Mouse (Mus musculus) stomach, embryonic 15.5 days (tissue): ENCODE measurements around the gene Mrpl46. TPM values are rescaled to one million over a fixed set of nuclear protein-coding genes. Genes with fewer than 3 reads are reported as not detected.

Experiments used
- ATAC-seq: fragments of 200-750 bp; cut with Nextera tagmentation; 2 replicates; pipeline ENCODE4 v1.8.0; 2017; ENCODE audit warnings: low read depth, moderate number of reproducible peaks, moderate TSS enrichment; ENCODE audit not compliant: insufficient read depth, low FRiP score
- H3K27ac ChIP-seq: fragments of 300-500 bp; sonication (generic); 2 replicates; pipeline ENCODE4 v1.5.1; 2015; ENCODE audit warnings: mild to moderate bottlenecking, inconsistent platforms
- H3K27me3 ChIP-seq: fragments of 300-500 bp; sonication (generic); replicated peaks from 2 replicates; pipeline ENCODE4 v1.6.1; 2015; ENCODE audit warnings: inconsistent platforms
- H3K36me3 ChIP-seq: fragments of 300-500 bp; sonication (generic); 2 replicates; pipeline ENCODE4 v1.6.1; 2015; ENCODE audit warnings: inconsistent platforms
- H3K4me1 ChIP-seq: fragments of 300-500 bp; sonication (generic); 2 replicates; pipeline ENCODE4 v1.6.1; 2015; ENCODE audit warnings: inconsistent platforms
- H3K4me2 ChIP-seq: fragments of 300-500 bp; sonication (generic); 2 replicates; pipeline ENCODE4 v1.6.1; 2015; ENCODE audit warnings: mild to moderate bottlenecking, inconsistent platforms
- H3K4me3 ChIP-seq: fragments of 300-500 bp; sonication (generic); replicated peaks from 2 replicates; pipeline ENCODE4 v1.5.1; 2015; ENCODE audit warnings: inconsistent platforms
- H3K9ac ChIP-seq: fragments of 300-500 bp; sonication (generic); 2 replicates; pipeline ENCODE4 v1.6.1; 2015; ENCODE audit warnings: inconsistent platforms
- H3K9me3 ChIP-seq: fragments of 300-500 bp; sonication (generic); 2 replicates; pipeline ENCODE4 v1.6.1; 2016; ENCODE audit warnings: inconsistent platforms
- WGBS: fragments of 180-500 bp; shearing (Covaris S2); methylation state at CpG from one replicate; pipeline ENCODE4 v1.1.7; 2015; 5-methylcytosine and 5-hydroxymethylcytosine counted together
- polyA plus RNA-seq: library from polyadenylated mRNA; unstranded; fragments of >200 nt; fragmentation: Nextera tagmentation; extraction: Ambion mirVana; gene quantifications from 2 replicates; pipeline ENCODE4 v1.2.1, GENCODE M21; 2015

Mrpl46 gene
- polyA plus RNA-seq, 1 experiment from 2014 or later, result 64.8 TPM

- no peak for ATAC-seq
- Histone ChIP-seq H3K9me3 (no peaks in the 10 kb centered on the region), H3K36me3 (no peaks in the 10 kb centered on the region), H3K9ac (no peak overlapping the region), H3K27ac (no peak overlapping the region), H3K4me2 (no peak overlapping the region), H3K4me1 (no peaks in the 10 kb centered on the region), H3K4me3 (no peak overlapping the region), H3K27me3 (no peaks in the 10 kb centered on the region)
- WGBS, result 80% methylated on average over 3 of the region's 3 CpGs
Measured at GRCm38 (mm10) chr7:78796624-78797023, 13.3 kb upstream of the Mrpl46 start.

DNA sequence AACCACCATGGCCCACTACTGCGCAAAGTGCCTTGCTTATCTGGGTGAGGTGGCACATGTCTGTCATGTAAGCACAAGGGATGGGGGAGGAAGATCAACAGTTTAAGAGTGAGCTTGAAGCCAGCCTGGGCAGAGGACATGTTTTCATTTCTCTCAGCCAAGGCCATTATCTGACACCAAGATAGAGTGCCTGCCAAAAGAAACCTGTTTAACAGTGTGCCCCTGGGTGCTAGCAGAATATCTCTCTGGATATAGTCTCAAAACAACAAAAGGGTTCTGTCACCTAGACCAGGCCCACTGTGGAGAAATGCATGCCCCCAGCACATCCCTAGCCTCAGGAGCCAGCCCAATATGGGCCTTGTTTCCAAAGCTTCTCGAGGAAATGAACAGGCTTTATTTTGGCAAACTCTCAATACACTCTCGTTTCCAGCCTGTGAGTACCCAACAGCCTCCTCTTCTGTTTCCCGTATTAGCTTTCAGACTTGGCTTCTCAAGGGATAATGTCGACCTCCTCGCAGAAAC is 11.3 kb upstream of the Mrpl46 start:
- H3K4me3 ChIP-seq, result no peak overlapping the region
- no peak overlapping the region for H3K27ac ChIP-seq
- peaks cover 10% of the 10 kb centered on the region for H3K36me3 ChIP-seq
- H3K4me2 ChIP-seq, result no peak overlapping the region
- 68% methylated on average over 6 of the region's 6 CpGs for WGBS
- H3K4me1 ChIP-seq, result no peaks in the 10 kb centered on the region
- no peak for ATAC-seq
- no peak overlapping the region for H3K9ac ChIP-seq
- H3K9me3 ChIP-seq, result no peaks in the 10 kb centered on the region
- no peaks in the 10 kb centered on the region for H3K27me3 ChIP-seq

GRCm38 (mm10) chr7:78793895-78794570 is 10.7 kb upstream of the Mrpl46 start:
- Histone ChIP-seq H3K27me3 (no peaks in the 10 kb centered on the region), H3K9me3 (no peaks in the 10 kb centered on the region), H3K4me2 (no peak overlapping the region), H3K4me3 (no peak overlapping the region), H3K27ac (no peak overlapping the region), H3K9ac (no peak overlapping the region), H3K4me1 (no peaks in the 10 kb centered on the region), H3K36me3 (peaks cover 11% of the 10 kb centered on the region)
- ATAC-seq, result no peak
- 80% methylated on average over 13 of the region's 13 CpGs for WGBS

DNA sequence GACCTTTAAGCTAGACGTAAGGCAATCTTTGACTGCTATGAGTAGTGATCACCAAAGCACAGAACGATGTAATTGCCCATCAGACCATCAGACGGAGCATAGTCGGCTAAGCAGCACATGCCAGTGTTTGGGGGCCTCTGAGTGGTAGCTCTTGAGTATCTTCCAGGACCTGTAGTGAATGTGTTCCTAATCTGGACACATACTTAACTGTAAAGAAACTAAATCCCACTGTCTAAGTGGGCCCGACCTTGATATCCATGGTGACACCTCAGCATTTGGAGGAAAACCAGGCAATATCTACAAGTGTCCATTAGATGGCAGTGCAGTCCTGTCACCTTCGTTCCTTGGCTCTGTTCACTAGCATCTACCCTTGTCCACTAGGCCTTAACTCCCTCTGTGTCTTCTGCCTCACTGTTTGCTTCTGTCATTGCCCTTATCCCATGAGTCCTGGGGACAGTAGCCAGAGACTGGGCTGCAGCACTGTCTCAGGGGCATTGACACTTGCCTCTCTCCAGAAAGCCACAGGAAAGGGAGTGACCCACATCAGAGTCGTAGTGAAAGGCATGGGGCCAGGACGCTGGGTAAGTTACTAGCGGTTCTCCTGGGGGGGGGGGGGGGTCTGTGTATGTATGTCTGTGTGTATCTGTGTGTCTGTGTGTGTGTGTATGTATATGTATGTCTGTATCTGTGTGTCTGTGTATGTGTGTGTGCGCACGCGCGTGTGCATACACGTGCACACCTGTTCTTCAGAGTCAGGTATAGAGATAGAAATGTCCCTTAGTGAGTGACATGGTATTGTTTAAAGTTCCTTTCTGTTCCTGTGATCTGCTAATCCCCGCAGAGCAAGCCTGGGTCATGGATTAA is 8.3 kb upstream of the Mrpl46 start:
- Histone ChIP-seq H3K4me2 (no peak overlapping the region), H3K9me3 (no peaks in the 10 kb centered on the region), H3K4me3 (no peak overlapping the region), H3K27me3 (no peaks in the 10 kb centered on the region), H3K36me3 (peaks cover 13% of the 10 kb centered on the region), H3K27ac (no peak overlapping the region), H3K9ac (no peak overlapping the region), H3K4me1 (no peaks in the 10 kb centered on the region)
- WGBS, result 81% methylated on average over 15 of the region's 15 CpGs
- 0 out of 2 replicates have a peak, but pooled peaks have one; percentile 19 for ATAC-seq

DNA sequence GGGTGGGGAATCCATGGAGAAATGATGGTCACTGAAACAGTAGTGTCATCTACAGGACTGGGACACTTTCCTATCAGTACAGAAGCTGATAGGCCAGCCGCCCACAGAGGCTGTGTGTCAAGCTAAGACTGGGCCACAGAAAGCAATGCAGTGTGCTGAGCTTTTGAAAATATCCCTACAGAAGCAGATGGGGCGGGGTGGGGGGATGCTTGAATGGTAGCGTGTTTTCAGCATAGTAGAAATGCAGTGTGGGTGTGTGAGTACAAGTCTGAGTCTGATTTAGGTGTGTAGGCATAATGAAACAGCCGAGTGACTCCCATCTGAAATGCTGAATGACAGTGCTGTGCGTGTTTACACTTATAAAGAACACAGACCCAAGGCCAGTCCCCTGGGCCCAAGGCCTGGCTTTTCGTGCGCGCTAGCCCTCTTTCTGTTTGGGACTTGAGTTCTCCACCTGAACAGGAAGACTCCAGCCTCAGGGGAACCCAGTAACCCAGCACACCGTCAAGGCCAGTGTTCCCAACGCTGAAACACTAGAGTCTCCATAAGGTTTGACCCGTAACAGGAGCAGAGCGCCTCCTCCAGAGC is 4.6 kb upstream of the Mrpl46 start:
- Histone ChIP-seq H3K4me3 (no peak overlapping the region), H3K4me1 (peaks cover 8% of the 10 kb centered on the region; the same call in 1 of the 2 replicates), H3K9me3 (no peaks in the 10 kb centered on the region), H3K27ac (no peak overlapping the region), H3K27me3 (no peaks in the 10 kb centered on the region), H3K4me2 (no peak overlapping the region), H3K36me3 (peaks cover 17% of the 10 kb centered on the region), H3K9ac (no peak overlapping the region)
- no peak for ATAC-seq
- WGBS, result 87% methylated on average over 12 of the region's 12 CpGs

GRCm38 (mm10) chr7:78785906-78786305 is 2.6 kb upstream of the Mrpl46 start:
- H3K9ac ChIP-seq, result no peak overlapping the region
- H3K27me3 ChIP-seq, result no peaks in the 10 kb centered on the region
- peaks cover 13% of the 10 kb centered on the region; the same call in 1 of the 2 replicates for H3K36me3 ChIP-seq
- H3K9me3 ChIP-seq, result no peaks in the 10 kb centered on the region
- no peak overlapping the region for H3K27ac ChIP-seq
- WGBS, result 69% methylated on average over 5 of the region's 5 CpGs
- H3K4me3 ChIP-seq, result no peak overlapping the region
- peaks cover 8% of the 10 kb centered on the region; the same call in 1 of the 2 replicates for H3K4me1 ChIP-seq
- ATAC-seq, result no peak
- H3K4me2 ChIP-seq, result no peak overlapping the region

DNA sequence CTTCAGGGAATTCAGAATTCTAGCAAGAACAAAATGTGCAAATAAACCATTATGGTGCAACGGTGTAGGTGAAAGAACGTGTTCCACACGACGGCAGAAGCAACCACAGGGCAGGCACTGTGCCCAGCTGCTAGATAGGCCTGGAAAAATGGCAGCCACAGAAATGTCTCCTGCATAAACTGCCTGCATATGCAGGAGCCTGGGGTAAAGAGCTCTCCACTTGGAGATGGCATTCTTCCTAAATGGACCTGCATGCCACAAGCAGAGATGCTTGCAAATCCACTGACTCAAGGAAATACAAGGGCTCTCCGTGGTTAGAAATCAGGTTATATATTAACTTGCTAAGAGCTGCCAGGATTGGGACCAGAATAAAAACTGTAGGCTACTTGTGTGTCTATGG is 4.6 kb downstream of the Mrpl46 start:
- Histone ChIP-seq H3K9ac (no peak overlapping the region), H3K4me2 (no peak overlapping the region), H3K4me1 (peaks cover 3% of the 10 kb centered on the region; the same call in 1 of the 2 replicates), H3K36me3 (peaks cover 22% of the 10 kb centered on the region), H3K27me3 (no peaks in the 10 kb centered on the region), H3K27ac (no peak overlapping the region), H3K9me3 (no peaks in the 10 kb centered on the region), H3K4me3 (no peak overlapping the region)
- ATAC-seq, result no peak
- 93% methylated on average over 5 of the region's 5 CpGs for WGBS

DNA sequence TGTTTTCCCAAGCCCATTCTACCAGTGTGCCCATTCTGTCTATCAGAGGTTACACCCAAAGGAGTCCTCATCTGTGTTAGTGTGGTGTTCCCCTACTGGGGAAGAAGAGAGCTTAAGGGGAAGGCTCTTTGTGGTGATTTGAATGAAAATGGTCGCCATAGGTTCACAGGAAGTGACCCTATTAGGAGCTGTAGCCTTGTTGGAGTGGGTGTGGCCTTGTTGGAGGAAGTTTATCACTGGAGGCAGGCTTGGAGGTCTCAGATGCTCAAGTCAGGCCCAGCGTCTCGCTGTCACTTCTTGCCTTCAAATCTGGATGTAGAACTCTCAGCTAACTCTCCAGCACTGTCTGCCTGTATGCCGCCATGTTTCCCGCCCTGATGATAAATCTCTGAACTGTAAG is 12.4 kb downstream of the Mrpl46 start:
- Histone ChIP-seq H3K9ac (no peak overlapping the region), H3K27me3 (no peaks in the 10 kb centered on the region), H3K27ac (no peak overlapping the region), H3K4me1 (no peaks in the 10 kb centered on the region), H3K4me3 (no peak overlapping the region), H3K9me3 (no peaks in the 10 kb centered on the region), H3K4me2 (no peak overlapping the region), H3K36me3 (peaks cover 24% of the 10 kb centered on the region)
- WGBS, result 83% methylated on average over 5 of the region's 5 CpGs
- ATAC-seq, result no peak

DNA sequence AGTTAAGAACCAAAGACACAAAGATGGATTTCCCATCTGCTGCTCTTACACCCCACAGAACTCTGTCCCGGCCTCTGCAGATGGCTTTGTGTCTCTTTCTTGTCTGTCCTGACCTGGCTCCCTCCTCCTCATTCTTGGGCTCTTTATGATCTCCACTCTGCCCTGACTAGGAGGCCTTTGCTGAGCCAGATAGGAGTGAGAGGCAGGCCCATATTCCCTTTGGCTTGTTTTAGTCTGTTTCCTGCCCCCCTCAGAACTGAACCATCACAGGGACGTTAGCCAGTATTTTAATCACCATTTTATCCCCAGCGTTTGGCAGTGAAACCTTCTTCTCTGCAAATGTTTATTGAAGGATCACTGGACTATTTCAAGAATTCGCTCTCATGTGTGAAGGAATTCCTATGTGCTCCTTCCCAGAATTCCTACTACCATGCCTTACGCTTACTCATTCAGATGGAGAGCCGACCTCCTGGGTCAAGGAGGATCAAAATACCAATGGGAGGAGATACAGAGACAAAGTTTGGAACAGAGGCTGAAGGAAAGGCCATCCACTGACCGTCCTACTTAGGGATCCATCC is 14.2 kb downstream of the Mrpl46 start:
- Histone ChIP-seq H3K36me3 (peaks cover 11% of the 10 kb centered on the region), H3K4me3 (no peak overlapping the region), H3K4me2 (no peak overlapping the region), H3K27me3 (no peaks in the 10 kb centered on the region), H3K27ac (peak overlapping the region; percentile 19; the same call in 1 of the 2 replicates), H3K4me1 (no peaks in the 10 kb centered on the region), H3K9ac (no peak overlapping the region), H3K9me3 (no peaks in the 10 kb centered on the region)
- peak; percentile 46; the same call in 1 of the 2 replicates for ATAC-seq
- 21% methylated on average over 7 of the region's 7 CpGs for WGBS

GRCm38 (mm10) chr7:78767929-78768531 is 15.3 kb downstream of the Mrpl46 start:
- H3K36me3 ChIP-seq, result peaks cover 1% of the 10 kb centered on the region; the same call in 1 of the 2 replicates
- no peak overlapping the region for H3K4me3 ChIP-seq
- no peak overlapping the region for H3K9ac ChIP-seq
- no peaks in the 10 kb centered on the region for H3K9me3 ChIP-seq
- no peak overlapping the region for H3K4me2 ChIP-seq
- H3K27ac ChIP-seq, result no peak overlapping the region
- 90% methylated on average over 12 of the region's 12 CpGs for WGBS
- H3K27me3 ChIP-seq, result no peaks in the 10 kb centered on the region
- no peaks in the 10 kb centered on the region for H3K4me1 ChIP-seq
- ATAC-seq, result no peak

- Histone ChIP-seq H3K27ac (no peak overlapping the region), H3K9ac (no peak overlapping the region), H3K36me3 (no peaks in the 10 kb centered on the region), H3K4me3 (no peak overlapping the region), H3K4me2 (peak overlapping the region; percentile 10; the same call in 1 of the 2 replicates), H3K27me3 (no peaks in the 10 kb centered on the region), H3K9me3 (no peaks in the 10 kb centered on the region), H3K4me1 (no peaks in the 10 kb centered on the region)
- 21% methylated on average over 18 of the region's 18 CpGs for WGBS
- ATAC-seq, result peak; percentile 43; the same call in 1 of the 2 replicates
Measured at GRCm38 (mm10) chr7:78766019-78766683, 17.2 kb downstream of the Mrpl46 start.
